In the genomic region with DNA sequence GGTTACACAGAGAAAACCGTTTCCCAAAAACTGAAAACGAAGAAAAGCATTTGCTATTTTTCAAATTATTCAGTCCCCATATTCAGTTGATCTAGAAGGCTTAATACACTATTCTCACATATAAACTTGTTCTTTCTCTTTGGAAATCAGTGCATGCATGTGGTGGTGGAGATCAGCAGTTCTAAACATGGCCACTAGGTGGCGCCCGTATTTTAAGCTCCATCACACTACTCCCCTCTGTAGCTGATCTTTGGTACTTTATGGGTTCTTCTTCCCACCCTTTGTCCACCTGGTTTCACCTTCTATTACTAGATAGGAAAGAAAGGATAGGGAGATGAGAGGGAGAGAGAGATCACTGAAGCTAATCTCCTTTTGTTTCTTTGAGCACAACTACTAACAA, we compare ENCODE assay signal across 8 mouse cellular contexts. TPM values are rescaled to one million over a fixed set of nuclear protein-coding genes. Genes with fewer than 3 reads are reported as not detected.
A peak's percentile ranks its signal among the peaks of the same experiment; 100 is the strongest.
DNase-seq lines count a peak whose midpoint lies in the region; ATAC-seq and TF ChIP-seq lines count a peak whose summit lies in the region.

No protein-coding gene starts in this region.

- no peaks in the 10 kb centered on the region for H3K9me3 ChIP-seq in kidney, postnatal 0 days (replicated peaks; ENCODE audit: low read length)

- H3K36me3 ChIP-seq in C2C12 (ENCODE audit: control insufficient read depth, insufficient read depth): peaks cover 92% of the 10 kb centered on the region
- peaks cover 77% of the 10 kb centered on the region for H3K36me3 ChIP-seq in kidney, postnatal 0 days (ENCODE audit: insufficient read depth, low read length)

- no peak overlapping the region for H3K27ac ChIP-seq in kidney, postnatal 0 days

- DNase-seq in Muller cell, postnatal 12 days (ENCODE audit: inconsistent ontology term): peak; percentile 63
- DNase-seq in cerebellum, postnatal 10 days: peak; percentile 82 to 87
- peak; percentile 74 to 79 for DNase-seq in frontal cortex, postnatal 36 days (ENCODE audit: low spot score in 2 of 2)
- DNase-seq in kidney, postnatal 0 days (ENCODE audit: low spot score): peak; percentile 88
- DNase-seq in lung, adult 2 months: peak; percentile 66
- peak; percentile 61 for DNase-seq in ovary, postnatal 14 days (ENCODE audit: low spot score)
- DNase-seq in thymus, postnatal 36 days: peak; percentile 62 to 72

- H3K79me2 ChIP-seq in C2C12 (ENCODE audit: control insufficient read depth, insufficient read depth): no peaks in the 10 kb centered on the region

- WGBS in kidney, postnatal 0 days: 22% methylated on average over 4 of the region's 4 CpGs
- 18% methylated on average over 4 of the region's 4 CpGs for WGBS in lung, adult 2 months

- no peaks in the 10 kb centered on the region for H3K4me1 ChIP-seq in kidney, postnatal 0 days (replicated peaks; ENCODE audit: insufficient read depth, low read length)
- H3K4me1 ChIP-seq in lung, adult 2 months (ENCODE audit: control insufficient read depth, insufficient read depth, low read length): no peaks in the 10 kb centered on the region

- no peaks in the 10 kb centered on the region for H3K27me3 ChIP-seq in C2C12 (ENCODE audit: control insufficient read depth, insufficient read depth, insufficient read length)
- H3K27me3 ChIP-seq in kidney, postnatal 0 days (ENCODE audit: insufficient read depth, low read length): no peaks in the 10 kb centered on the region

- no peak for TF ChIP-seq POLR2A in lung, adult 2 months (IDR thresholded peaks at IDR 0.05; ENCODE audit: borderline replicate concordance, extremely low read depth, low read depth, low read length)

- peaks cover 2% of the 10 kb centered on the region for H3K79me3 ChIP-seq in C2C12 (ENCODE audit: low read depth)

- peak; percentile 57 for TF ChIP-seq CTCF in C2C12 (IDR thresholded peaks at IDR 0.05; ENCODE audit: control insufficient read depth, insufficient read depth, insufficient read length)
- peak; percentile 96 for TF ChIP-seq CTCF in kidney, postnatal 0 days (IDR thresholded peaks at IDR 0.05; ENCODE audit: low read depth)
- peak; percentile 61 for TF ChIP-seq CTCF in lung, adult 2 months (IDR thresholded peaks at IDR 0.05; ENCODE audit: insufficient read depth, low read length)

- no peak overlapping the region for H3K4me3 ChIP-seq in C2C12 (ENCODE audit: insufficient read depth, poor library complexity, severe bottlenecking)
- no peak overlapping the region for H3K4me3 ChIP-seq in kidney, postnatal 0 days (replicated peaks; ENCODE audit: low read depth, low read length)
- H3K4me3 ChIP-seq in lung, adult 2 months (replicated peaks; ENCODE audit: extremely low read depth, low read depth, low read length): no peak overlapping the region

- H3ac ChIP-seq in C2C12 (ENCODE audit: control insufficient read depth, insufficient read length, low read depth): no peak overlapping the region

- no peak overlapping the region for H3K9ac ChIP-seq in kidney, postnatal 0 days (ENCODE audit: low read depth, low read length)

- no peak overlapping the region for H3K4me2 ChIP-seq in kidney, postnatal 0 days (ENCODE audit: low read length)

- peak; percentile 73; the same call in 1 of the 2 replicates for ATAC-seq in kidney, postnatal 0 days (replicated peaks; ENCODE audit: low FRiP score, low read depth)

TF ChIP-seq in C2C12, 6 proteins besides CTCF, POLR2A, EP300 and RAD21:
- TF ChIP-seq FOSL1 (IDR thresholded peaks at IDR 0.05; ENCODE audit: insufficient read depth, low read length, poor library complexity, severe bottlenecking) (no peak), MYOD1 (IDR thresholded peaks at IDR 0.05; ENCODE audit: control insufficient read depth, insufficient read length, low read depth) (no peak), CEBPB (IDR thresholded peaks at IDR 0.05; ENCODE audit: low read depth) (no peak), MAX (IDR thresholded peaks at IDR 0.05) (no peak), MYOG (IDR thresholded peaks at IDR 0.05; ENCODE audit: control insufficient read depth, extremely low read depth, insufficient read length) (no peak), USF1 (IDR thresholded peaks at IDR 0.05; ENCODE audit: low read depth) (no peak)

RNA-seq across cellular contexts. Expression of a gene that starts 12.4 kb away (rescaled TPM):
- polyA plus RNA-seq in C2C12 (2012; fragmentation: generic; extraction: Trizol): 16.7 TPM
- 13.6 and 15.2 TPM in 2 replicates for polyA plus RNA-seq in kidney, postnatal 0 days (2015; fragmentation: Nextera tagmentation; extraction: Ambion mirVana)
- 7.9 and 8.7 TPM in 2 replicates for polyA plus RNA-seq in lung, adult 2 months (2012; rRNA removed)

RNA-seq across cellular contexts. Expression of a gene that starts 18.1 kb away (rescaled TPM):
- 72.0 TPM for polyA plus RNA-seq in C2C12 (2012; fragmentation: generic; extraction: Trizol)
- 38.5 and 42.4 TPM in 2 replicates for polyA plus RNA-seq in kidney, postnatal 0 days (2015; fragmentation: Nextera tagmentation; extraction: Ambion mirVana)
- 114 and 145 TPM in 2 replicates for polyA plus RNA-seq in lung, adult 2 months (2012; rRNA removed)

RNA-seq across cellular contexts. Expression of a gene that starts 37.1 kb away (rescaled TPM):
- 21.9 TPM for polyA plus RNA-seq in C2C12 (2012; fragmentation: generic; extraction: Trizol)
- 9.3 and 11.1 TPM in 2 replicates for polyA plus RNA-seq in kidney, postnatal 0 days (2015; fragmentation: Nextera tagmentation; extraction: Ambion mirVana)
- 50.4 and 55.3 TPM in 2 replicates for polyA plus RNA-seq in lung, adult 2 months (2012; rRNA removed)
